Mouse (Mus musculus): ENCODE data around the gene Rarres2.

DNA sequence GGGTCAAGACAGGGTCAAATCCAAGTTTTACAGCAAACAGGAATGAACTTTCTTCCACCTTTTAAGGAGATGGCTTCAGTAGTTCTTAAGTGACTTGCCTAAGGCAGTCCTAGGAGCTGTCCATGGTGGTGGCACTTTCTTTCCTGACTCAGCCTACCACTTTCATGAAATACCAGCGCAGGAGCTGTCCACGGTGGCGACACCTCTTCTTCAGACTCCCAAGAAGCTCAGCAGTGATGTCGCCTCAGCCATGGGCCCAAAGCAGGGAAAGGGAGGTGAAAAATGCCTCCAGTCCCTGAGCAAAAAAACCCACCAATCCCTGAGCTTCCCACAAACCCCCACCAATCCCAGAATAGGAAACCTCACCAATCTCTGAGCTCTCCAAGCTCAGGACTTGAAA, 19.7 kb downstream of the Rarres2 start:
- TF ChIP-seq GATA1 (IDR thresholded peaks at IDR 0.05; ENCODE audit: low read length): no peak
- TF ChIP-seq TAL1 (IDR thresholded peaks at IDR 0.05; ENCODE audit: low read length): no peak
